Mouse (Mus musculus) lung, postnatal 4 days (tissue): ENCODE results near the gene Col27a1.

Source experiments
- DNase-seq, 2 experiments: peaks; one replicate each; pipeline ENCODE4 v3.0.0; 2021

Col27a1 gene

GRCm38 (mm10) chr4:63213907-63214621, at the start of gene Col27a1:
Gene Col27a1, plus strand, starts transcription at chr4:63214004.
- DNase-seq = peak; percentile 39 to 48

GRCm38 (mm10) chr4:63165636-63166035, 48.2 kb upstream of the Col27a1 start:
- DNase-seq = no peak

GRCm38 (mm10) chr4:63166323-63166722, 47.5 kb upstream of the Col27a1 start:
- no peak for DNase-seq

- DNase-seq = no peak
Measured at GRCm38 (mm10) chr4:63170061-63170460, 43.7 kb upstream of the Col27a1 start.

GRCm38 (mm10) chr4:63171122-63171521, 42.7 kb upstream of the Col27a1 start:
- DNase-seq = no peak

- DNase-seq = no peak
Measured at GRCm38 (mm10) chr4:63171969-63172685, 41.7 kb upstream of the Col27a1 start, which contains the start of gene Kif12. Gene Kif12, minus strand, starts transcription at chr4:63172131.

- DNase-seq = peak; percentile 72 to 76
Measured at GRCm38 (mm10) chr4:63181556-63181955, 32.2 kb upstream of the Col27a1 start.

GRCm38 (mm10) chr4:63186281-63186870, 27.4 kb upstream of the Col27a1 start:
- DNase-seq = peak; percentile 63 to 88

- DNase-seq = no peak
Measured at GRCm38 (mm10) chr4:63191641-63192040, 22.2 kb upstream of the Col27a1 start.

GRCm38 (mm10) chr4:63194366-63194765, 19.4 kb upstream of the Col27a1 start:
- DNase-seq = peak in 1 of 2 experiments; percentile 19

GRCm38 (mm10) chr4:63199366-63199765, 14.4 kb upstream of the Col27a1 start:
- DNase-seq = no peak

- no peak for DNase-seq
Measured at GRCm38 (mm10) chr4:63203874-63204273, 9.9 kb upstream of the Col27a1 start.

- DNase-seq = no peak
Measured at GRCm38 (mm10) chr4:63205583-63205982, 8.2 kb upstream of the Col27a1 start.

GRCm38 (mm10) chr4:63215185-63215992, 1.6 kb downstream of the Col27a1 start:
- peak; percentile 85 for DNase-seq

- peak; percentile 78 to 79 for DNase-seq
Measured at GRCm38 (mm10) chr4:63215993-63216531, 2.3 kb downstream of the Col27a1 start.

- DNase-seq = peak; percentile 76 to 83
Measured at GRCm38 (mm10) chr4:63216566-63216965, 2.8 kb downstream of the Col27a1 start.

GRCm38 (mm10) chr4:63217513-63217912, 3.7 kb downstream of the Col27a1 start:
- no peak for DNase-seq

- DNase-seq = no peak
Measured at GRCm38 (mm10) chr4:63219059-63219458, 5.3 kb downstream of the Col27a1 start.

GRCm38 (mm10) chr4:63219635-63220034, 5.8 kb downstream of the Col27a1 start:
- no peak for DNase-seq

- peak in 1 of 2 experiments; percentile 76 for DNase-seq
Measured at GRCm38 (mm10) chr4:63221096-63221958, 7.5 kb downstream of the Col27a1 start.

- DNase-seq = no peak
Measured at GRCm38 (mm10) chr4:63222246-63222645, 8.4 kb downstream of the Col27a1 start.
